Mouse (Mus musculus): ENCODE data around the gene Xylt2.
"Not testable (repeated sequence)": the region's sequence is repeated elsewhere in the genome, so short reads cannot be mapped to it uniquely, and the experiment has no call there.

Xylt2 gene

DNA sequence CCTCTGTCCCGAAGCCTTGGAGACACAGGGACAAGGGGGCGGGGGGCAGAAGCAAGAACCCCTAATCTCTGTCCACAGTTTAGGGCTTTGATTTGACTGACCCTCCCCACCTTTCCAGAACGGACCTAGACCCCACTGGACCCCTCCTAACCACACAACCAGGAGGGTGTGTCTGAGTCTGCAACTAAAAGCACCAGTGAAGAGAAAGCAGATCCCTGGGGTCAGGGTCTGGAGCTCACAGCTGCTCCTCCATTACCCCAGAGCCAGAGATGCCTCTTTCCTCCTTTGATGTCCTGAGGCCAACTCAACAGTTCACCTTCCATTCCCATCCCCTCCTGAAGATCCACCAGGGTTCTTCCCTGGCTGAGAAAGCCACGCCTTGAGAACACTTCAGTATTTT, 1.0 kb downstream of the Xylt2 start:
- DNase-seq: no peak

GRCm38 (mm10) chr11:94675446-94675845, 1.9 kb downstream of the Xylt2 start:
- DNase-seq: no peak

- DNase-seq: no peak
Measured at GRCm38 (mm10) chr11:94674984-94675383, 2.3 kb downstream of the Xylt2 start.

DNA sequence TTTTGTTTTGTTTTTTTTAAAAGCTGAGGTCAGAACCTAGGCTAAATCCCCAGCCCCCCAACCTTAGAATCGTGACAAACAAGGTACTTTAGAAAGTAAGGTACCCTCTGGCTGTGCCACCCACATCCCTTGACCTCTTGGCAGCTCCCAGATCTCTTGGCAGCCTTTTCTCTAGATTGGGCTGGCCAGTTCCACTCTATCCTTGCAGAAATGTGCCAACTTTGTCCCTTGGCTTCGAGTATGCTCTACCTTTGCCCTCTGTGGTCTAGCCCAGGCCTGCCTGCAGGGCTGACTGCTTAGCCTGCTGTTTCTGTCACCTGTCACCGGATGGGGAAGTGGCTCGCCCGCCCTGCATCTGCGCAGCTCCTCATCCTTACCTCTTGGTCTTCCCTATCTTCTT, 12.0 kb downstream of the Xylt2 start:
- DNase-seq: peak; percentile 73

DNA sequence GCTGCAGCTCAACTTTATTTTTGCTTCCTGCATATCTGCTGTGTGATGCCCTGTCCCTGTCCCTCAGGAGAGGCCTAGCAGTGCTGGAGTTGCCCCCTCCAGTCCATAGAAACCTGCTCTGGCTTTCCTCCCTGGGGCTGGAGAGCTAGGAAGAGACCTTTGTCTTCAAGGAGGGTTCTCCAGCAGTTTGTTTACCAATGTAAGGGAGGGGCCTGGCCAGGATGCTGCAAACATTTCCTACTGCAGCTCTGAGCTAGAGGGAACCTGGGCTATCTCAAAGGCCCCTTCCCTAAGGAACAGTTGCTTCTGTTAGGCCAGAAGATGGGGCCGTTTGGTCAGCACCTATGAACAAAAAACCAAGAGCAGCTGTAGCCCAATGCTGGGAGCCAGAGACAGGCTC, 16.0 kb downstream of the Xylt2 start:
- DNase-seq: no peak

- DNase-seq: peak; percentile 87
Measured at GRCm38 (mm10) chr11:94653663-94654436, 23.5 kb downstream of the Xylt2 start, which contains the start of the genes Mrpl27 and Eme1. Gene Mrpl27 (plus strand): TSS chr11:94653767. Gene Eme1 (minus strand): TSS chr11:94653964.

DNA sequence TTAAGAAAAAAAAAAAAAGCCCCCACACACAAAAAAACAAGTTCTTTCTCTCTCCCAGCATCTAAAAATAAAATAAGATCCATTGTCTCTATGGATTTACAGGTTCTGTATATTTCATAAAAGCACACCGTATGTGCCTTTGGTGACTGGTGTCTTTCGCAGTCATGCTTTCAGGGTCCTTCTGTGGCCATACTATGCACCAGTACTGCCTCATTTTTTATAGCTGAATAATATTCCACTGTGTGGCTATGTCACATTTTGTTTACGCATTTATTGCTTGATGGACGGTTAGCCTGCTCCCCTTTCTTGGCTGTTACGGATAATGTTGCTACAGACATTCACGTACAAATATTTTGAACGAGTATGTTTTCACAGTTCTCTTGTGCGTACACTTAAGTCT, 24.3 kb downstream of the Xylt2 start:
- DNase-seq: no peak

DNA sequence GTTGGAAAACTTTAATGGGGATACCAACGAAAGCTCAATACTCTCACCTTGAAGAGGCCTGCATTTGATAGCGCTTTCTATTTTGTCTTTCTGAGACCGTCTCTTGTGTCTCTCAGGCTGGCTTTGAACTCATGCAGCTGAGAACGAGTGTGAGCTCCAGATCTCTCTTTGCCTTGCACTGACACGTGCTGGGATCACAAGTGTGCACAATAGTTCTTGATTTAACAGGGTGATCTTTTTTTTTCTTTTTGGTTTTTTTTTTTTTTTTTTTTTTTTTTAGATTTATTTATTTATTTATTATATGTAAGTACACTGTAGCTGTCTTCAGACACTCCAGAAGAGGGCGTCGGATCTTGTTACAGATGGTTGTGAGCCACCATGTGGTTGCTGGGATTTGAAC, 26.1 kb downstream of the Xylt2 start:
- DNase-seq: not testable (repeated sequence)

DNA sequence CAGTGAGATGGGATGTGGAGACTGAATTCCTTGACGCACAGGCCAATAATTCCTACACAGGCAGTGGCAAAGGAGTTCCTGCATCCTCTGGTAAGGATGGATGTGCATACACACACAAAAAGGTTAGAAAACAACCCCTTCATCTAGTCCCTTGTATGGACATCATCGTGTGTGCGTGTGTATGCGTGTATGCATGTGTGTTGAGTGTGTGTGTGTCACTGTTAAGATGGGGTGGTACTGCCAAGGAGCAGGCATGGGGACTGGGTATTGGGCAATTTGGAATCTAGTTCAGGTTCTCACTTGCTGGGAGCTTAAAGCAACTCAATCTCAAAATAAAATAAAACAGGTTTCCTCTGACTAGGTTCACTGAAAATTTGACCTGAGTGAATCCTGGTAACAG, 30.9 kb downstream of the Xylt2 start:
- DNase-seq: no peak

GRCm38 (mm10) chr11:94644461-94645219, 32.7 kb downstream of the Xylt2 start:
- DNase-seq: no peak

DNA sequence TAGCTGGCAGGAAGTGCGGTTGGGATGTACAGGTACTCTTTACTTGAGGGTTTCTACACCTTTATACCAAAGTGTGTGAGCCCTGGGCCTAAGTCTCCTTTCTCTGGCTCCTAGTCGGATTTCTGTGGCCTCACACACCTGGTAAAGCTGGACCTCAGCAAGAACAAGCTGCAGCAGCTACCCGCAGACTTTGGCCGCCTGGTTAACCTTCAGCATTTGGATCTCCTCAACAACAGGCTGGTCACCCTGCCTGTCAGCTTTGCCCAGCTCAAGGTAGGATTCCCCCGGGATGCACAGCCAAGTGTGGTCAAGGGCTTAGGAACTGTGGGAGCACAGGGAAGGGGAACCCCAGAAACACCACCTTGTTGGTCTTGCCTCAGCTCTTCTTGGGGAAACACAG, 42.9 kb downstream of the Xylt2 start:
- peak; percentile 79 for DNase-seq

GRCm38 (mm10) chr11:94632988-94633387, 44.3 kb downstream of the Xylt2 start:
- DNase-seq: no peak

DNA sequence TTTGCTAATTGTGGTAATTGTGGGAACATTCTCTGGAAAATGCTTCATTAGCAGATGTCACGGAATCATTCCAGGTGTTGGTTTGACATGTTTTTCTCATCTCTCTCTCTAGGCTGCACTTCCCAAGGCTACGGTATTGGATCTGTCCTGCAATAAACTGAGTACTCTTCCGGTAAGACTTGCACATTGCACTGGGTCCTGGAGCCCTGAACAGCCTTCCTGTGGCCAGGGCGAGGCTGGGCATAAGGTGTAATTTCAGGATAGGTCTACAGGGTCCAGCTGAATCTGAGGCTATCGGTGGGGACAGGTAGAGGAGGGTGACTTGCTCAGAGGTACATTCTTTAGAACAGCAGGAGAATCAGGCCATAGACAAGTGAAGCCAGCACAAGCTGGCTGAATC, 45.3 kb downstream of the Xylt2 start:
- DNase-seq: no peak

DNA sequence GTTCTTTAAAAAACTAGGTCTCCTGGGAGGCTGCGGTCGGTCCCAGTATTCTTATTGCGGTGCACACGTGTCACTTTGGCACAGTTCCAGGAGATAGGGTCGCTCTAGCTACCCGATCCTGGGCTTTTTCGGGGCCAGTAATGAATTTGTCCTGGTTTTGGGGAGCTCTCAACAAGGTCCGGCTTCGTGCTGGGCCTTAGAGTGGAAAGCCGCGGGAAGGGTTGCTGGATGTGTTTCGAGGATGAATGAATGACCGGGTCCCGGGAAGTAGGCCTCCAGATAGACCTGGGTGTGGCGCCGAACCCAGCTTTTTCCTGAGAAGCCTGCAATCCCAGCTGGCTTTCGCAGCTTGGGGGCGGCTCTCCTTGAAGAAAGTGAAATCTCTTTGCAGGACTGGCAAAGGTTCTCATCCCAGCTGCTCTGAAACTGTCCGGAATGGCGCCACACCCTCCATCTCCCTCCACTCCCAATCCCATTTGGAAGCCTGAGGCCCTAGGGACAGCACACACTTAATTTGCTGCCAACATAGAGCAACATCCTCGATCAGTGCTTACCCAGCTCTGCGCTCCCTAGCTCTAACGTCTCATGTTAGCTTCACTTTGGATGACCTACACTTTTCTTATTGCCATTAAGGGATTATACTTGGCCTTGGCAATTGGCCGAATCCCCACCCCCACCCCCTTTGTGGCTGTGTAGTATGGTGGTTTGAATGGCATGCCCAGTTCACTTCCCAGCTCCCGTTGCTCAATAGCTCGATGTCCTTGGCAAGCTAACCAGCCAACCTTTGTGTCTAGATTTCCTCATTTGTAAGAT, 46.9 kb downstream of the Xylt2 start:
- DNase-seq: peak; percentile 13

GRCm38 (mm10) chr11:94629884-94630198, 47.5 kb downstream of the Xylt2 start:
- no peak for DNase-seq

GRCm38 (mm10) chr11:94629199-94629883, 48.0 kb downstream of the Xylt2 start, which contains the start of gene Lrrc59:
Gene Lrrc59 (plus strand): TSS chr11:94629767.
- peak; percentile 89 for DNase-seq

- no peak for DNase-seq
Measured at GRCm38 (mm10) chr11:94622162-94622561, 55.2 kb downstream of the Xylt2 start.

DNA sequence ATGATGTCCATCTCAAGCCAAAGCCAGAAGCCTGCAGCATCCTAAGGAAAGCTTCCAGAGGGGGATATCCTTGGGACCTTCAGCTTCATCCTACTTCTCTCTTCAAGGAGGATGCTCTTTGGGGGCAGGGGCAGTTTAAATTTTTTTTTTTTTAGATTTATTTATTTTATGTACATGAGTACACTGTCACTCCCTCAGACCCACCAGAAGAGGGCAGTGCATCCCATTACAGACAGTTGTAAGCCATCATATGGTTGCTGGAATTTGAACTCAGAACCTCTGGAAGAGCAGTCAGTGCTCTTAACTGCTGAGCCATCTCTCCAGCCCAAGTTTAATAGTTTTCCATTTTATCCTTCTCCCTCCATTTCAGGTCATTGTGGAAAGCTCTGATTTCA, 55.9 kb downstream of the Xylt2 start:
- DNase-seq: no peak

DNA sequence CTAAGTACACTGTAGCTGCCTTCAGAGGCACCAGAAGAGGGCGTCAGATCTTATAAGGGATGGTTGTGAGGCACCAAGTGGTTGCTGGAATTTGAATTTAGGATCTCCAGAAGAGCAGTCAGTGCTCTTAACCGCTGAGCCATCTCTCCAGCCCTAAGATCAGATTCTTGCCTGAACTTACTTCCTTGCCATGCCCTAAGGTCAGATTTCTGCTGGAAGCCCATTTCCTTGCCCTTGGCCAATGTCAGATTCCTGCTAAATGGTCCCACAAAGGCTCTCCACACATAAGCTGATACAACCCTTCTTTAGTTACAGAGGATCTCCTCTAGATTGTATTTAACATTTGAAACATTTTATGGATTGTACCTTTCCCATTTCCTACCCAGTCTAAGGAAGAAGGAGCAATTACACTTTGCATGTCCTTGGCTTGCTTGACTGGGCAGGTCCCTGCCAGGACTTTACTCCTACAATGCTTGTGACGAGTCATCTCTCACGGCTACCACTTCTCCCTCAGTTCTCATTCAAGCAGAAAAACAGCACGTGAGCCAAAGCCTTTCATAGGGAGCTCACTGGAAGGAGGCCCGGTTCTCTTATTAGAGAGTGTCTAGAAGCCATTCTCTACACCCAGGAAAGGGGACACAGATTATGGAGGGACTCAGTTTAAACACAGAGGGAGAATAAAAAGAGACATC, 56.4 kb downstream of the Xylt2 start:
- no peak for DNase-seq

DNA sequence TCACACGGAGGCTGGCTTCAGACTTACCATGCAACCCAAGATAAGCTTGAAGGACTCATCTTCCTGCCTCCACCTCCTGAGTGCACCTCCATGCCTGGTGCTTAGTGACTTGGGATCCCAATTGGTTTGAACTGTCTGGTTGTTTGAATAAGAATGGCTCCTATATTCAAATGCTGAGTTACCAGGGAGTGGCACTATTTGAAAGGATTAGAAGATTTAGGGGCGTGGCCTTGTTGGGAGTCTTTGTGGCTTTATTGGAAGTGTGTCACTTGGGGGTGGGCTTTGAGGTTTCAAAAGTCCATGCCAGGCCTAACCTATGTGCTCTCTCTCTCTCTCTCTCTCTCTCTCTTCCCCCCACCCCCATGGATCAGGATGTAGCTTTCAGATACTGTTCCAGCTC, 59.7 kb downstream of the Xylt2 start:
- no peak for DNase-seq

- DNase-seq: no peak
Measured at GRCm38 (mm10) chr11:94615494-94615893, 61.8 kb downstream of the Xylt2 start.

DNA sequence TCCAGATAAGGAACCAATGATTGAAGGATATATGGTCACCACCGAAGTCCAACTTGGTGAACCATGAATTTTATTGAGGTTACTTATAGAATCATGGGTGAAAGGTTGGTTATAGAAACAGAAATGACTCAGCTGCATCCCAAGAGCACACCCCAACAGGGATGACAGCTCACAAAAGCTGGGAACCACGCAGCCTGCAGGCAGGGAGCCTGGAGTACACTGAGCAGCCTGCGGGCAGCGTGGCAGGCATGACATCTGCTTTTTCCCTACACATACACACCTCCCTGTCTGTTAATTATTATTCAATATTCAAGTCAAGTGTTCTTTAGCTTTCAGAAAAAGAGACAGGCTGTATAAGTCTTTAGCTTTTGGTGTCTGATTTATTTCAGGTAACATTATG, 62.7 kb downstream of the Xylt2 start:
- no peak for DNase-seq
